Mouse (Mus musculus): ENCODE measurements around the gene Rhbdd1. TPM values are rescaled to one million over a fixed set of nuclear protein-coding genes. Genes with fewer than 3 reads are reported as not detected.

Gene Rhbdd1
- polyA plus RNA-seq, 1 experiment, result 10.7 TPM

DNA sequence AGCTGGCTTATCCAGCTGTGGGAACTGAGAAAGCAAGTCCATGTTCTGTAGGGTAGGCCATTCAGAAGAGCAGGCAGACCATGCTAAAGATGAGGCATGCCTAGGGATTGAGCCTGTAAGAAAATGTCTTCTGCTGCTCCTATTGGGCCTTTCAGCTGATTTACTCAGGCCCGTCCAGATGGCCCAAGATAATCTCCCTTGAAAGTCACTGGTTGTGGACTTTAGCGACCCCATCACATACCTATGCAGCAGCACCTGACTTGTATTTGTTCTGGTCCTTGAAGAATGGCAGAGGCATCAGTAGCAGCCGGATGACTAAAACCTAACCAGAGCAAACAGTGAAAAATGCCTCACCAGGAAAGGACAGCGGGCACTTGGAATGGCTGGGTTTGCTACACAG is 99.4 kb downstream of the Rhbdd1 start:
- no peak for TF ChIP-seq CTCF (IDR thresholded peaks at IDR 0.05; ENCODE audit: borderline replicate concordance, insufficient read depth, low read depth, low read length)
- no peak for TF ChIP-seq POLR2A (IDR thresholded peaks at IDR 0.05; ENCODE audit: borderline replicate concordance, insufficient read depth, low read length)
- Histone ChIP-seq H3K4me3 (replicated peaks; ENCODE audit: insufficient read depth, low read depth, low read length) (no peak overlapping the region), H3K27ac (ENCODE audit: insufficient read depth, low read length) (no peak overlapping the region), H3K27me3 (ENCODE audit: control insufficient read depth, insufficient read depth, low read length) (no peaks in the 10 kb centered on the region), H3K4me1 (ENCODE audit: control insufficient read depth, insufficient read depth, low read length) (peaks cover 2% of the 10 kb centered on the region; the same call in 1 of the 2 replicates)
- WGBS, result 88% methylated on average over 4 of the region's 4 CpGs
- DNase-seq, result no peak

DNA sequence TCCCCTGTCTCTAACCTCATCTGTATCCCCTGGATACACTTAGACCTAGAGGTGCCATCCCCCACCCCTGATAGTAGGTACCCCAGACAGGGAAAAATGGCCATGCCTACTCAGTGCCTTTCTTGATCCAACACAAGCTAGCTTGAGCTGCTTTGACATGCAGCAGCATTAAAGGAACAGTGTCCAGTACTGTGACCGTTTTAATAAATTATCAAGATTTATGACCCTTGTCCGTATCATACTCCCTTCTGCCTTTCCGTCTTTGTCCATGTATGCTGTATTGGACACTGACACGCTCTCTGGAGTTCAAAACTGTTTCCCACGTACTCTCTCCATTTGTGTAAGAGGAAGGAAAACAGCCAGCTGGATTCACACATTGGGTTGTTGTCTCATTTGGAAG is 111.5 kb downstream of the Rhbdd1 start:
- TF ChIP-seq POLR2A (IDR thresholded peaks at IDR 0.05; ENCODE audit: borderline replicate concordance, insufficient read depth, low read length) (no peak), CTCF (IDR thresholded peaks at IDR 0.05; ENCODE audit: borderline replicate concordance, insufficient read depth, low read depth, low read length) (no peak)
- Histone ChIP-seq H3K27me3 (ENCODE audit: control insufficient read depth, insufficient read depth, low read length) (no peaks in the 10 kb centered on the region), H3K4me1 (ENCODE audit: control insufficient read depth, insufficient read depth, low read length) (no peaks in the 10 kb centered on the region), H3K4me3 (replicated peaks; ENCODE audit: insufficient read depth, low read depth, low read length) (no peak overlapping the region), H3K27ac (ENCODE audit: insufficient read depth, low read length) (no peak overlapping the region)
- 93% methylated on average over 5 of the region's 5 CpGs for WGBS
- DNase-seq, result no peak

DNA sequence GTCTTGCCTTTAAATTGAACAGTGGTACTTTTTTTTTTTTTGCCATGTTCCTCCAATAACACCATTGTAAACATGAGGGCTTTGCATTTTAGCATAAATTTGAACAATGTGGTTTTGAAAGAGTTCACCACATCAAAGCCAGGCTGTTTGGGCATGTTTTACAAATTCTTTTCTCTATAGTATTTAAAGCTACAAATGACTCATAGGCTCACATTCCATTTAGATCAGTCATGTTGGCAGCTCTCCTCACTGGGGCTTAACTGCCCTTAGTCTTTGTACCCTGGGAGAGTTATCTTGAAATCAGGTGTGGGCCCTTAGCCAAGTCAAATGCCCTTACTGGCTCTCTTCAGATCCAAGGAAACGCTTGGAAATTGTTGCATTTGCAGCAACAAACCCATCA is 112.8 kb downstream of the Rhbdd1 start:
- WGBS, result 23% methylated on average over 1 of the region's 1 CpGs
- Histone ChIP-seq H3K4me3 (replicated peaks; ENCODE audit: insufficient read depth, low read depth, low read length) (no peak overlapping the region), H3K4me1 (ENCODE audit: control insufficient read depth, insufficient read depth, low read length) (no peaks in the 10 kb centered on the region), H3K27ac (ENCODE audit: insufficient read depth, low read length) (no peak overlapping the region), H3K27me3 (ENCODE audit: control insufficient read depth, insufficient read depth, low read length) (no peaks in the 10 kb centered on the region)
- no peak for DNase-seq
- no peak for TF ChIP-seq CTCF (IDR thresholded peaks at IDR 0.05; ENCODE audit: borderline replicate concordance, insufficient read depth, low read depth, low read length)
- TF ChIP-seq POLR2A (IDR thresholded peaks at IDR 0.05; ENCODE audit: borderline replicate concordance, insufficient read depth, low read length), result no peak

DNA sequence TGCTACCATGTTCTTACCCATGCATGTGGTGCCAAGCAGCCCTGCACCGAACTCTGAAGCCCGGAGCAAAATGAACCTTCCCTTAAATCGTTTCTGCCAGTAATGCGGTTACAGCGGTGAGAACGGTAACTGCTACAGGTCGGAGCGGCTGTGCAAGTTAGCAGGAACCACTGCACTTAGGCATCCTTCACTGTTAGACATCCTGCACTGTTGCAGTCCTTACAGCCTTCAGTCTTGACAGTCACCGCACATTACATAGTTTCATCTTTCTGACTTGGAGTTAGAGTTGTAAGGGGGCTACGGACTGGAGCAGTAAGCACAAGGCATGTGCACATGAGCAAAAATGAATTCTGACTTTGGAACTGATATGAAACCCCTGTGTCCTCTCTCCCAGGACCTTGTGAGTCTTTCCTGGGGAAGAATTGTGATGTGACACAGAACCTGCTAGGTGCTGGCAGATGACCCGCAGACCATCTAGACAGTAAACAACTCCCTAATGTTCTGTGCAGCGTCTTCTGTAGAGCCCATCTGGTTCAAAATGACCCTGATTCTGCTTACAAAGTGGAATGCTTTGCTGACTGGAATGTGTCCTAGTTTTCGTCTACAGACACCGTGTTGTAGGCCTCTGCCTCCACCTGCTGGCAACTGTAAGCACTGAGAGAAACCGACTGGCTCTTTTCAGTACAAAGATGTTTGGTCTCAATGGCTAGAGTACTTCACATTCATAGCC is 116.8 kb downstream of the Rhbdd1 start:
- DNase-seq, result peak; percentile 70 to 71
- 55% methylated on average over 15 of the region's 15 CpGs for WGBS
- no peak overlapping the region for H3K4me3 ChIP-seq (replicated peaks; ENCODE audit: insufficient read depth, low read depth, low read length)
- no peaks in the 10 kb centered on the region for H3K4me1 ChIP-seq (ENCODE audit: control insufficient read depth, insufficient read depth, low read length)
- no peaks in the 10 kb centered on the region for H3K27me3 ChIP-seq (ENCODE audit: control insufficient read depth, insufficient read depth, low read length)
- no peak overlapping the region for H3K27ac ChIP-seq (ENCODE audit: insufficient read depth, low read length)
- TF ChIP-seq CTCF (IDR thresholded peaks at IDR 0.05; ENCODE audit: borderline replicate concordance, insufficient read depth, low read depth, low read length) (peak; percentile 81), POLR2A (IDR thresholded peaks at IDR 0.05; ENCODE audit: borderline replicate concordance, insufficient read depth, low read length) (no peak)

DNA sequence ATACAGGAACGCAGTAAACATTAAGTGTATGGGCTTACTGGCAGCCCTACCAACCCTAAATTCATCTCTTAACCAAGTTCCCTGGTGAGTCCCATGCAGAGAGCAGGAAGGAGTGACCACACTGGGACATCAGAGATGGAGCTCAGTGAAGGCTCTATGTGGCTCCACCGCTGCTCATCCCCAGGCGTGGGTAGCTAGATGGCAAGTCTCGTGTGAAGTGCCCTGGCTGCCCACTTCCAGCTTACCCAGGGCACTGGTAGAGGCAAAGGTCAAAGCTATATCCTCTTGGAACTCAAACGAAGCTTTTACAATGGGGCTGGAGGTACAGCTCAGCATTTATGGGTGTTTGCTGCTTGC is 117.4 kb downstream of the Rhbdd1 start:
- TF ChIP-seq CTCF (IDR thresholded peaks at IDR 0.05; ENCODE audit: borderline replicate concordance, insufficient read depth, low read depth, low read length), result no peak
- TF ChIP-seq POLR2A (IDR thresholded peaks at IDR 0.05; ENCODE audit: borderline replicate concordance, insufficient read depth, low read length), result no peak
- Histone ChIP-seq H3K4me3 (replicated peaks; ENCODE audit: insufficient read depth, low read depth, low read length) (no peak overlapping the region), H3K4me1 (ENCODE audit: control insufficient read depth, insufficient read depth, low read length) (no peaks in the 10 kb centered on the region), H3K27ac (ENCODE audit: insufficient read depth, low read length) (no peak overlapping the region), H3K27me3 (ENCODE audit: control insufficient read depth, insufficient read depth, low read length) (no peaks in the 10 kb centered on the region)
- DNase-seq, result no peak
- WGBS, result 71% methylated on average over 5 of the region's 5 CpGs

DNA sequence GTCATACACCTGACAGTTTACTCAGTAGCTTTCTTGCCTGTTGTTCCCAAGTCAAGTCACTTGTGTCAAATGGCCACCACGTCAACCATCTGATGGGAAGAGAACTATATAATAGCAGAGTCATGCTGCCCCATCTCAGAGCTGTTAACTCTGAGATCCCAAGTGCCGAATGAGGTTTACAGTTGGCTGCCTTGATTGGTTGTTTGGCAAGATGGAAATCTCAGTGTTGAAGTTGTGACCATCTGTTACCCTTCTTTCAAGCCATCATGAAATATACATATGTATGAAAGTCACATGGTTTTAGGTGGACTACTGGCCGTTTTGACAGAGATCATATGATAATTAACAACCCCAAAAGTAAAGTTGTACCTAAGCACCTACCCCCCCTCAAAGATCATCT is 121.0 kb downstream of the Rhbdd1 start:
- TF ChIP-seq POLR2A (IDR thresholded peaks at IDR 0.05; ENCODE audit: borderline replicate concordance, insufficient read depth, low read length), result no peak
- TF ChIP-seq CTCF (IDR thresholded peaks at IDR 0.05; ENCODE audit: borderline replicate concordance, insufficient read depth, low read depth, low read length), result no peak
- H3K27ac ChIP-seq (ENCODE audit: insufficient read depth, low read length), result no peak overlapping the region
- H3K4me3 ChIP-seq (replicated peaks; ENCODE audit: insufficient read depth, low read depth, low read length), result no peak overlapping the region
- no peaks in the 10 kb centered on the region for H3K27me3 ChIP-seq (ENCODE audit: control insufficient read depth, insufficient read depth, low read length)
- 16% methylated on average over 3 of the region's 3 CpGs for WGBS
- H3K4me1 ChIP-seq (ENCODE audit: control insufficient read depth, insufficient read depth, low read length), result no peaks in the 10 kb centered on the region
- no peak for DNase-seq

DNA sequence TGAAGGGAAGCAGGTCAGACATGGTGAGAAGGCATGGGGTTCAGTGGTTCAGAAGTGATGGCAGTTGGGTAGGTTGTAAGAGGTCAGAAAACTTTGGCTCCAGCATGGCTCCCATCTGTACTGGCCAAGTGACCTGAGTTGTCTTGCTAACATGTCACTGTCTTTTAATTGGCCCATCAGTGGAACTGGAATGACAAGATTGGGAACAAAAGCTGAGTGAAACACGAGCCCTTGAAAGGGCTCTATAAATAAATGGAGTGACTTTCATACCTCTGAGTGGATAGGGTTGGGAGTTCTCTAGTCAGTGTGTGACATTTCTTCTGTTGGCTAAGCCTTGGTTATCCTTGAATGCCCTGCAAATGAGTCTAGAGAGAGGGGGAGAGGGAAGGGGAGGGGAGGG is 123.9 kb downstream of the Rhbdd1 start:
- TF ChIP-seq POLR2A (IDR thresholded peaks at IDR 0.05; ENCODE audit: borderline replicate concordance, insufficient read depth, low read length), result no peak
- TF ChIP-seq CTCF (IDR thresholded peaks at IDR 0.05; ENCODE audit: borderline replicate concordance, insufficient read depth, low read depth, low read length), result no peak
- DNase-seq, result no peak
- Histone ChIP-seq H3K4me3 (replicated peaks; ENCODE audit: insufficient read depth, low read depth, low read length) (no peak overlapping the region), H3K4me1 (ENCODE audit: control insufficient read depth, insufficient read depth, low read length) (no peaks in the 10 kb centered on the region), H3K27me3 (ENCODE audit: control insufficient read depth, insufficient read depth, low read length) (no peaks in the 10 kb centered on the region), H3K27ac (ENCODE audit: insufficient read depth, low read length) (no peak overlapping the region)
- 45% methylated on average over 1 of the region's 1 CpGs for WGBS

DNA sequence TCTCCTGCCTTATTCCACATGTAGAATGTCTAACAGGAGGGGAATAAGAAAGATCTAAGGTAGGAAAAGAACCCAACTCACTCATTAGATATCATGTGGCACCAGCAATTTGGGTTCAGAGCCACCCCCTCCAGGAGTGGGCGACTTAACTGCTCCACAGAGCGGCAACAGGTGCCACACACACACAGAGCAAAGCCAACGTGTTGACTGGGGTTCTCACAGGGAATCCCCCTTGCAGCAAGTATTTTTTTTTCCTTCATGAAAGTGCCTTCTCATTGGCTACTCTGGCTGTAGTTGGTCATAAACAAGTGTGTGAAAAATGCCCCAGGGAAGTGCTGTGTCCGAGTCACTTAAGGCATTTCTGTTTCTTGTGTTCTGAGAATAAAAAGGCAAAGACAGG is 127.3 kb downstream of the Rhbdd1 start:
- H3K4me3 ChIP-seq (replicated peaks; ENCODE audit: insufficient read depth, low read depth, low read length), result no peak overlapping the region
- no peak for DNase-seq
- no peak overlapping the region for H3K27ac ChIP-seq (ENCODE audit: insufficient read depth, low read length)
- no peak for TF ChIP-seq CTCF (IDR thresholded peaks at IDR 0.05; ENCODE audit: borderline replicate concordance, insufficient read depth, low read depth, low read length)
- TF ChIP-seq POLR2A (IDR thresholded peaks at IDR 0.05; ENCODE audit: borderline replicate concordance, insufficient read depth, low read length), result no peak
- WGBS, result 70% methylated on average over 4 of the region's 4 CpGs
- H3K4me1 ChIP-seq (ENCODE audit: control insufficient read depth, insufficient read depth, low read length), result no peaks in the 10 kb centered on the region
- no peaks in the 10 kb centered on the region for H3K27me3 ChIP-seq (ENCODE audit: control insufficient read depth, insufficient read depth, low read length)
